Mouse (Mus musculus): ENCODE results near the gene Izumo1. TPM values are rescaled to one million over a fixed set of nuclear protein-coding genes. Genes with fewer than 3 reads are reported as not detected.

Gene Izumo1
- total RNA-seq (2021) = under 1 TPM; 0.22 to 0.33 TPM
- long read RNA-seq, experiment 1 = 0 reads
- long read RNA-seq, experiment 2 = 0 reads

- DNase-seq (ENCODE audit: low spot score in 2 of 2) = no peak
Observed at GRCm38 (mm10) chr7:45621443-45621842, at the start of gene Izumo1. TSS of gene Izumo1 (plus strand) at chr7:45621811.

- DNase-seq (ENCODE audit: low spot score in 2 of 2) = no peak
Observed at GRCm38 (mm10) chr7:45571966-45572365, 49.6 kb upstream of the Izumo1 start.

GRCm38 (mm10) chr7:45573954-45574353 is 47.7 kb upstream of the Izumo1 start:
- DNase-seq (ENCODE audit: low spot score in 2 of 2) = no peak

- DNase-seq (ENCODE audit: low spot score in 2 of 2) = no peak
Observed at GRCm38 (mm10) chr7:45574472-45575379, 46.9 kb upstream of the Izumo1 start.

GRCm38 (mm10) chr7:45585923-45586322 is 35.7 kb upstream of the Izumo1 start:
- DNase-seq (ENCODE audit: low spot score in 2 of 2) = no peak

GRCm38 (mm10) chr7:45587631-45588592 is 33.7 kb upstream of the Izumo1 start:
- DNase-seq (ENCODE audit: low spot score in 2 of 2) = peak in 1 of 2 experiments; percentile 2

GRCm38 (mm10) chr7:45589173-45589572 is 32.4 kb upstream of the Izumo1 start:
- peak; percentile 85 to 86 for DNase-seq (ENCODE audit: low spot score in 2 of 2)

- no peak for DNase-seq (ENCODE audit: low spot score in 2 of 2)
Observed at GRCm38 (mm10) chr7:45589898-45590297, 31.7 kb upstream of the Izumo1 start.

- DNase-seq (ENCODE audit: low spot score in 2 of 2) = no peak
Observed at GRCm38 (mm10) chr7:45590874-45591273, 30.7 kb upstream of the Izumo1 start.

- no peak for DNase-seq (ENCODE audit: low spot score in 2 of 2)
Observed at GRCm38 (mm10) chr7:45591880-45592279, 29.7 kb upstream of the Izumo1 start.

- peak; percentile 67 to 78 for DNase-seq (ENCODE audit: low spot score in 2 of 2)
Observed at GRCm38 (mm10) chr7:45593118-45593815, 28.3 kb upstream of the Izumo1 start.

- DNase-seq (ENCODE audit: low spot score in 2 of 2) = no peak
Observed at GRCm38 (mm10) chr7:45595176-45595575, 26.4 kb upstream of the Izumo1 start.

- DNase-seq (ENCODE audit: low spot score in 2 of 2) = no peak
Observed at GRCm38 (mm10) chr7:45596107-45596506, 25.5 kb upstream of the Izumo1 start.

- DNase-seq (ENCODE audit: low spot score in 2 of 2) = no peak
Observed at GRCm38 (mm10) chr7:45597013-45597412, 24.6 kb upstream of the Izumo1 start.

- no peak for DNase-seq (ENCODE audit: low spot score in 2 of 2)
Observed at GRCm38 (mm10) chr7:45597527-45597926, 24.1 kb upstream of the Izumo1 start.

- no peak for DNase-seq (ENCODE audit: low spot score in 2 of 2)
Observed at GRCm38 (mm10) chr7:45598960-45599879, 22.4 kb upstream of the Izumo1 start.

- no peak for DNase-seq (ENCODE audit: low spot score in 2 of 2)
Observed at GRCm38 (mm10) chr7:45605704-45606289, 15.8 kb upstream of the Izumo1 start.

GRCm38 (mm10) chr7:45609511-45609910 is 12.1 kb upstream of the Izumo1 start:
- DNase-seq (ENCODE audit: low spot score in 2 of 2) = no peak

GRCm38 (mm10) chr7:45616277-45616676 is 5.3 kb upstream of the Izumo1 start:
- DNase-seq (ENCODE audit: low spot score in 2 of 2) = no peak
